Mouse (Mus musculus) kidney, postnatal 4 days (tissue): ENCODE results near the gene Mcrip2.

Experiments used
- DNase-seq, 2 experiments: peaks; one replicate each; pipeline ENCODE4 v3.0.0; 2021; ENCODE audit warnings: mixed read lengths in 2 of 2

The Mcrip2 gene

GRCm38 (mm10) chr17:25868601-25869191 lies at the start of gene Mcrip2:
TSS of gene Mcrip2 (minus strand) at chr17:25868764.
- DNase-seq: peak; percentile 84 to 90

DNA sequence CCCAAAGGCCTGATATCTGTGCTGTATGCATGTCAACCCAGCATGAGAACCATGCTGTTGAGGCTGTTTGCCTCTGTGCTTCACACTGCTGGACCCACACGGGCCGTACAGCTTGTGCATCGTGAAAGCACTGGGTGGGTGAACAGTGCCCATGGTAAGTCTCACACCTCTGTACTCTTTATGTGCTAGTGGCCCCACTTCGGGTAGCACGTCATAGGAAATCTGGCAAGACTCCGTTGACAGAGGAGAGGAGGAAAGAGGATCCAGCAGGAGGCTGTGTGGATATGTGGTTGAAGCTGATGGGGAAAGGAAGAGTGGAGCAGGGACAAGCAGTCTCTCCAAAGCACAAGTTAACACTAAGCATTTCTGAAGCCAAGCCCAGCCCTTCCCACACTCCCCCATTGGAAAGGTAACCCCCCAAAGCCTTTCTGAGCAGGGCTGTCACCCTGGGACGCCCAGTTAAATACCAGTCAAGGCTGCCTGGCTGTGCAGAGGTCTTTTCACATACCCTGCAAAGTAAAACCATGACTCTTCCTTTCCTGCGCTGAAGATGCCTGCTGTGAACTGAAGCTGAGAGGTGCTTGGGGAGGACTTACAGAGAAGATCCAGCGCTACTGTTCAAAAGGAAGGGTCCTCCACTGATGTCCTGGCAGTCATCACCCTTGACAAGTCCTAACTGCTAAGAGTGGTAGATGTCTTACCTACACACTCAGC lies 49.6 kb upstream of the Mcrip2 start:
- DNase-seq: no peak

DNA sequence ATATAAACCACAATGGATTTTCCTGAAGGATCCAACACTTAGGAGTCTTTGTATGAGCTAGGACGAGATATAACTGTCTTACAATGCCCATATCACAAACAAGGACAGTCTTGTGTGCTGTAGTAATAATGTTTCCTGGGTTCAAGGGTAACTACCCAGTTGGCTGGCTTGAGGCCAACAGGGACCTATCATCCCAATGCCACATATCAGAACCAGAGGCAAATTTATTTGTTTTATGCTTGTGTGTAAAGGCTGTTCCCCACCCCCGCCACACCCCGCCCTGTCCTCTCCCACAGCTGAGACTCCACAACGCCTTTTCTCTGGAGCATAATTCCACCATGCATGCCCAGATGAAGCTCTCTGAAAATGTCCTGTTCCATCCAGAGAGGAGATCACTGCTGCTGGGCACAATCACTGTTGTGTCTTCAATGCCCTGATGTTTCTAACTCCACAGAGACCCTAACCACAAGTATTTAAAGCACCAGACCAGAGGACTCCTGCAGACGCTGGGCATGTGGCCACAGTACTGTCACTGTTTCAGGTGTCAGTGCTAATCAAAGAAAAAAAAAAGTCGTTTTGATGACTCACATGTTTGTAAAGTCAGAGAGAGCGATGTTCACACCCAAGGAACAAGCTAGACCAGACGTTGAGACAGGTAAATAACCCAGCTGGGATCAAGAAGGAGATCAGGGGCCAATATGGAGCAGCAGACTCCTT lies 48.5 kb upstream of the Mcrip2 start:
- DNase-seq: no peak

DNA sequence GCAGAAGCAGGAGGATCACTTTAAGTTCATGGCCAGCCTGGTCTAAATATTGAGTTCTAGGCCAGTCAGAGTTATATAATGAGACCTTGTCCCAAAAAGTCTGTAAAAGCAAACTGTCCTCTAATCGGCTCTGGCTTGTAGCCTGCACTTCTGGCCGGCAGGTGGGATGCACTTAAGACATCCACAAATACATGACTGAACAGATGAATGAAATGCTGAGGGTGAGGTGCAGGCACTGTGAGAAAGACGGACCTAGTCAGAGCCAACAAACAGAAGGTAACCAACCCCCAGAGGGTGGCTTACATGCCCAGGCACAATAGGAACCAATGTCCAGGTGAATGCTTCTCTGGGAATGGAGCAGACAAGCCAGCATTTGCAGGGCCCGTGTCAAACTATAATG lies 45.7 kb upstream of the Mcrip2 start:
- no peak for DNase-seq

GRCm38 (mm10) chr17:25913877-25914275 lies 45.3 kb upstream of the Mcrip2 start:
- no peak for DNase-seq

- peak in 1 of 2 experiments; percentile 17 for DNase-seq
These were observed 44.8 kb upstream of the Mcrip2 start for GRCm38 (mm10) chr17:25913186-25913876.

GRCm38 (mm10) chr17:25911816-25912215 lies 43.3 kb upstream of the Mcrip2 start:
- no peak for DNase-seq

GRCm38 (mm10) chr17:25907640-25908039 lies 39.1 kb upstream of the Mcrip2 start:
- DNase-seq: no peak

GRCm38 (mm10) chr17:25903061-25903460 lies 34.5 kb upstream of the Mcrip2 start:
- no peak for DNase-seq

DNA sequence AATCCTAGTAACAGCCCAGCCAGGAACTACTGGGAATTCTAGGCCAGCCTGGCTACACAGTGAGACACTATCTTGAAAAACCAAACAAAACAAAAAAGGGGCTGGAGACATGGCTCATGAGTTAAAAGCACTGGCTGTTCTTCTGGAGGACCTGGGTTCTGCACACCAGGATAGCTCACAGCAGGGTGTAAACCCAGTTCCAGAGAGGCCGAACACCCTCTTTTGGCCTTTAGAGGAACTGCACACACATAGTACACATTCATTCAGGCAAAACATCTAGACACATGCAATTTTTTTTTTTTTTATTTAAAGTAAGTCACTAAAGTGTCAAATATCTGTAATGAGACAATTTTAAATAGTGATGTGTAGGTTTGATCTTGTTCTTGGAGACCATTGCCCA lies 31.6 kb upstream of the Mcrip2 start:
- DNase-seq: no peak

- DNase-seq: peak in 1 of 2 experiments; percentile 30
These were observed 27.3 kb upstream of the Mcrip2 start for GRCm38 (mm10) chr17:25895891-25896290.

GRCm38 (mm10) chr17:25895415-25895814 lies 26.9 kb upstream of the Mcrip2 start:
- peak; percentile 70 to 77 for DNase-seq

- peak; percentile 76 to 83 for DNase-seq
These were observed 25.5 kb upstream of the Mcrip2 start for GRCm38 (mm10) chr17:25893975-25894617.

DNA sequence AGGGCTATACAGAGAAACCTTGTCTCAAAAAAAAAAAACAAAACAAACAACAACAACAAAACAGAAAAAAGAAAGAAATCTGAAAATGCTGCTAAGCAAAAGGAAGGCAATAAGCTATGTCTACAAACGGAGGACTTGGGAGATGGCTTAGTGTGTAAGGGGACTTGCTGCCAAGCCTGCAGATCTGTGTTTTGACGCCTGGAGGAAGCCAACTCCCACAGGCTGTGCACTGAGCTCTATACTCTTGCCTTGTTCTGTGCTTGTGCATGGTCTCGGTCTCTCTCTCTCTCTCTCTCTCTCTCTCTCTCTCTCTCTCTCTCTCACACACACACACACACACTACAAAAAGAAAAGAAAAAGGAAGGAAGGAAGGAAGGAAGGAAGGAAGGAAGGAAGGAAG lies 20.3 kb upstream of the Mcrip2 start:
- no peak for DNase-seq

DNA sequence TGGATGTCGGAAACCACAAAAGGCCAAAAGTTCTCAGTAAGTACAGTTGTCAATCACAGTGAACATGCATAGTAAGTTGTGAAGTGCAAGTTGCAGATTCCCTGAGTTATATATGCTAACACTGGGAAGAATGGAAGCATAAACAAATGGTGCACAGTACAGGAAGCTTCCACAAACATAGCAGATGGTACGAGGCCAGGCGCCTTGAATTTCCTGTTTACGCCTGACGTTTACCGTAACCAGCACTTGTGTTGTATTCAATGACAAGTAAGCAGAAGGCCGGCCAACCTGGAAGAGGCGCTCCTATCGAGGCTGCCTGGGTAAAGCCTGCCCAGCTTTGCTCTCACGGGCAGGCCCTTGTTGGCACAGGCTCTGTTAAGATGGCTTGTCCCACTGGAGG lies 18.9 kb upstream of the Mcrip2 start:
- no peak for DNase-seq

DNA sequence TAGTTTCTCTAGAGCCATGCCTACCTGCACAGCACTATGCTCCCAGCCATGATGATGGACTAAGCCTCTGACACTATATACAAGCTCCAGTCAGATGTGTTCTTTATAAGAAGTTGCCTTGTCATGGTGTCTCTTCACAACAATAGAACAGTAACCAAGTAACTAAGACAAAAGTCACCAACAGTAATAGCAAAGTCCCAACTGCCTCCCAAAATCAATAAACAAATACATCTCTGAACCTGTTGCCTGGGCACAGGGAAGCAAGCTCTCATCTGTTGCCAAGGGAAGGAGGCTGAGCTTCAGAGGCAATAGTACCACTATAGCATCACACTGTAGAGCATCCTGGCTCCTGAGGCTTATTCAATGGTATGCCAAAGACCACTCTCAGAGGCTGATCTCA lies 18.2 kb upstream of the Mcrip2 start:
- DNase-seq: no peak

- DNase-seq: peak in 1 of 2 experiments; percentile 56
These were observed 17.1 kb upstream of the Mcrip2 start for GRCm38 (mm10) chr17:25885636-25886035.

- no peak for DNase-seq
These were observed 15.3 kb upstream of the Mcrip2 start for GRCm38 (mm10) chr17:25883824-25884223.

DNA sequence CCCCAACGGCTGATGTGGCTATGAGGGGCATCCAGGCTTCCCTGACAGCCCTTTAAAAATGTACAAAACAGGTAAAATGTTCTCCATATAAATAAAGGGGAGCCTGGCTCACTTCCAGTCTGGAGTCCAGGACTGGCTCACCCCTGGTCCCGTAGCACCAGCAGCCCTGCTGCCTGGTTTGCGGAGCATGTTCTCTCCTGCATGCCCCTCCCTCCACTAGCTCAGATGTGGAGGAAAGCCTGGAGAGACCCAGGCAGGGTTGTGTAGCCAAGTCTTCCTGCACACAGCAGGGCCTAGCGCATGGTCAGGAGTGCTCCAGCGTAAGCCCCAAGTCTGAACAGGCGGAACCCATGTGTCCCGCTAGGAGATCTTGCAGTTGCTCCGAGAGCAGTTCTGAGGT lies 14.7 kb upstream of the Mcrip2 start:
- DNase-seq: no peak

DNA sequence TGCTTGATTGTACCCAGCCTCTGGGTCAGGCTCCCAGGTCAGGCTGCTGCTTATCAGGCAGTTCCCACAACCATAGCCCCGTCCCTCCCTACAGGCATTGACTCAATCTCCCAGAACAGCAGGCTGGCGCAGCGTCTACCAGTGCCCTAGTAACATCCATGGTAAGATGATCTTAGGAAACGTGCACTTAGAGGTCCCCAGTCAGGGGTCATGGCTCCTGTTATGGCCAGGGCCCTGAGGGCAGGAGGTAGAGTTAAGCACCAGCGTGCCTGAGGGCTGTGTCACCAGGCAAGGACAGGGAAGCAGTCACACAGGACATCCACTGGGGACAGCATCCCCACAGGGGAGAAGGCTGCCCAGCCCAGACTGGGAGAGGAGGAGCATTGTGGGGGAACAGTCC lies 13.7 kb upstream of the Mcrip2 start:
- DNase-seq: no peak

DNA sequence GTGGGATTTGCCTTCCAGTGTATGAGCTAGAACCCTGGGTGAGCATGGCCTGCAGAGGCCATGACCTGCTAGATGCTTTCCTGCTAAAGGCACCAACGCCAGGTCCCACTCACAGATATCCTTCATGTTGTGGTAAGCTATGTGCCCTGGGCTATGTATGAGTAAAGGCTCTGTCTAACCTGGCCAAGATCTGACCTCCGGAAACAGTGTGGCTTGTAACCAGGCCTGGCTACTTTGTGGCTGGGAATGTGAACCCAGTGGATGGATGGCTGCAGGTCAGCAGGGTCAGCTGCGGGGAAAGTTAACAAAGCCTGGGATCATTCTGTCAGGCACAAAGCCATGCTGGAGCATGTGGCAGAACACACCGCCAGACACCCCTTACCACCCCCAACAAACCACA lies 13.1 kb upstream of the Mcrip2 start:
- DNase-seq: no peak

- DNase-seq: peak in 1 of 2 experiments; percentile 33
These were observed 12.5 kb upstream of the Mcrip2 start for GRCm38 (mm10) chr17:25880913-25881641.
